Mouse (Mus musculus): ENCODE measurements around the gene 0610040J01Rik. TPM values are rescaled to one million over a fixed set of nuclear protein-coding genes. Genes with fewer than 3 reads are reported as not detected.

The 0610040J01Rik gene
- polyA plus RNA-seq (2012; ENCODE audit: insufficient read depth, insufficient read length, missing spikeins) = 0.91 and 0.93 TPM in 2 replicates

DNA sequence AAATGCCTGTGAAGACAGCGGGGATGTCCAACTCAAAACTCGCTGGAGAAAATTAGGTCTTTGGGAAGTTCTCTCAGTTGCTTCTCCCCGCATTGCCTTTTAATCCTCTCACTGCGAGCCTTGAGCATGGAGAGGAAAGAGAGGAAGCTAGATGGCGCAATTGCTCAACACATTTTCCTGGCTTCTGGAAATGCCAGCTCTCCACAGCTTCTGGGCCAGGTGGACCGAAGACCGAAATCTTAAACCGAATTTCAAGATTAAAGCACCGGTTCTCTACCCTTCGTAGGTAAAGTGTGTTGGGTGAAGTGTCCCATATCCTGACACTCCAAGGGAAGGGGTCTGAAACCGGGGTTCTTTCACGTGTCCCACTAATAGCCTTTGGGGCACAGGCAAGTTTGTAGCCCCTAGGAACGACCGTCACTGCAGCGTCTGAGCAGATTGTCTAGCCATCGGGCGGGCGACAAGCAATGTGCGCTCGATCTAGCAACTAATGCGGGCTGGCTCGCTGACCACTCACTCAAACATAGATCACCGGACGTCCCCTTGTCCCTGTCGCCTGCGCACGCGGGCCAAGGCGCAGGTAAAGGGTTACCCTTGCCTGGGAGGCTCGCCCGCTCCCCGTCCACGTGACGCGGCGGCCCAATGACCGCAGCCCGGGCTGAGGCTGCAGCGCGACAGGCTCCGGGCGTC lies at the start of gene 0610040J01Rik:
TSS of gene 0610040J01Rik (plus strand) at position 545 of the 690 bp plus-strand sequence.
- peak within 1 kb of the TSS; percentile 62 for H3K4me3 ChIP-seq (ENCODE audit: insufficient read depth, low read length)
- no peaks in the 10 kb centered on the region; the same call in 1 of the 2 replicates for H3K4me1 ChIP-seq (ENCODE audit: control insufficient read depth, insufficient read depth, low read length)
- H3K27ac ChIP-seq (ENCODE audit: insufficient read depth, low read depth, low read length) = no peak within 1 kb of the TSS
- TF ChIP-seq POLR2A (IDR thresholded peaks at IDR 0.05; ENCODE audit: borderline replicate concordance, low read depth, low read length) = no peak
- peak; percentile 73 for TF ChIP-seq CTCF (IDR thresholded peaks at IDR 0.05; ENCODE audit: low read depth, low read length)

DNA sequence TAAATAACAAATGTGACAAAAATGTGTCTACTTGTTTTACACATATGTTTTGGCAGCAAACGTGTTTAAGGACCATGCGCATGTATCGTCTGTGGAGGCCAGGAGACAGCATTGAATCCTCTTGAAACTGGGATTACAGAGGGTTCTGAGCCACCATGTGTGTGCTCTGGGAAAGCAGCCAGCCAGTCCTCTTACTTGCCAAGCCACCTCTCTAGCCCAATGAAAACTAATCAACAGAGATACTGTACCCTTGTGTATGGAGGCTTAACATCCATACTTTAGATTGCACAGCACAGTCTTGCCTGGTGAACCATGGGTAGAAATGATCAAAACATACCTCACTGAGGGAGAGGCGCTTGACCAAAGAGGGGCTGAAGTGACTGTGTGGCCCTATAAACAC lies 46.3 kb upstream of the 0610040J01Rik start:
- Histone ChIP-seq H3K4me3 (ENCODE audit: insufficient read depth, low read length) (no peak overlapping the region), H3K27ac (ENCODE audit: insufficient read depth, low read depth, low read length) (no peak overlapping the region), H3K4me1 (ENCODE audit: control insufficient read depth, insufficient read depth, low read length) (no peaks in the 10 kb centered on the region)
- TF ChIP-seq POLR2A (IDR thresholded peaks at IDR 0.05; ENCODE audit: borderline replicate concordance, low read depth, low read length) (no peak), CTCF (IDR thresholded peaks at IDR 0.05; ENCODE audit: low read depth, low read length) (no peak)

DNA sequence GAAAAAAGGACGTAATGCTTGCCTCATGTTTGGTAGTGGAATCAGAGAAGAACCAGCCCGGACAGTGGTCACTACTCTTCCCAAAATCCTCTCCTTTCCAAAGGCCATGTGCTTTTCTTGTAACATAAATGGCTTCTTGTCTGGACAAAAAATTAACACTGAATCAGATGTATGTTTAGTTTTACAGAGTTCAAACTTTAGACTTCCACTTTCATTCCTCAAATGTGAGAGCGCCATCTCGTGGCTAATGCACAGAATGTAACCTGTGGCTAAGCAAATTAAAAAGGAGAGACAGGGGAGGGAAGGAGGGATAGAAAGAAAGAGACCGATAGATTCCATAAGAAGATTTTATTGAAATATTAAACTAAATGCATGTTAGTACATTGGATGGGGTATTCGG lies 45.4 kb upstream of the 0610040J01Rik start:
- Histone ChIP-seq H3K27ac (ENCODE audit: insufficient read depth, low read depth, low read length) (no peak overlapping the region), H3K4me3 (ENCODE audit: insufficient read depth, low read length) (no peak overlapping the region), H3K4me1 (ENCODE audit: control insufficient read depth, insufficient read depth, low read length) (no peaks in the 10 kb centered on the region)
- no peak for TF ChIP-seq CTCF (IDR thresholded peaks at IDR 0.05; ENCODE audit: low read depth, low read length)
- TF ChIP-seq POLR2A (IDR thresholded peaks at IDR 0.05; ENCODE audit: borderline replicate concordance, low read depth, low read length) = no peak

- TF ChIP-seq POLR2A (IDR thresholded peaks at IDR 0.05; ENCODE audit: borderline replicate concordance, low read depth, low read length) = no peak
- TF ChIP-seq CTCF (IDR thresholded peaks at IDR 0.05; ENCODE audit: low read depth, low read length) = no peak
- Histone ChIP-seq H3K27ac (ENCODE audit: insufficient read depth, low read depth, low read length) (no peak overlapping the region), H3K4me3 (ENCODE audit: insufficient read depth, low read length) (no peak overlapping the region), H3K4me1 (ENCODE audit: control insufficient read depth, insufficient read depth, low read length) (no peaks in the 10 kb centered on the region)
These were observed 44.7 kb upstream of the 0610040J01Rik start for GRCm38 (mm10) chr5:63767464-63767863.

- Histone ChIP-seq H3K4me3 (ENCODE audit: insufficient read depth, low read length) (no peak overlapping the region), H3K4me1 (ENCODE audit: control insufficient read depth, insufficient read depth, low read length) (no peaks in the 10 kb centered on the region), H3K27ac (ENCODE audit: insufficient read depth, low read depth, low read length) (no peak overlapping the region)
- TF ChIP-seq POLR2A (IDR thresholded peaks at IDR 0.05; ENCODE audit: borderline replicate concordance, low read depth, low read length) (no peak), CTCF (IDR thresholded peaks at IDR 0.05; ENCODE audit: low read depth, low read length) (no peak)
These were observed 43.9 kb upstream of the 0610040J01Rik start for GRCm38 (mm10) chr5:63768220-63768619.

- no peak overlapping the region for H3K27ac ChIP-seq (ENCODE audit: insufficient read depth, low read depth, low read length)
- no peak overlapping the region for H3K4me3 ChIP-seq (ENCODE audit: insufficient read depth, low read length)
- no peak for TF ChIP-seq POLR2A (IDR thresholded peaks at IDR 0.05; ENCODE audit: borderline replicate concordance, low read depth, low read length)
- TF ChIP-seq CTCF (IDR thresholded peaks at IDR 0.05; ENCODE audit: low read depth, low read length) = no peak
- H3K4me1 ChIP-seq (ENCODE audit: control insufficient read depth, insufficient read depth, low read length) = no peaks in the 10 kb centered on the region
These were observed 39.2 kb upstream of the 0610040J01Rik start for GRCm38 (mm10) chr5:63772971-63773370.

DNA sequence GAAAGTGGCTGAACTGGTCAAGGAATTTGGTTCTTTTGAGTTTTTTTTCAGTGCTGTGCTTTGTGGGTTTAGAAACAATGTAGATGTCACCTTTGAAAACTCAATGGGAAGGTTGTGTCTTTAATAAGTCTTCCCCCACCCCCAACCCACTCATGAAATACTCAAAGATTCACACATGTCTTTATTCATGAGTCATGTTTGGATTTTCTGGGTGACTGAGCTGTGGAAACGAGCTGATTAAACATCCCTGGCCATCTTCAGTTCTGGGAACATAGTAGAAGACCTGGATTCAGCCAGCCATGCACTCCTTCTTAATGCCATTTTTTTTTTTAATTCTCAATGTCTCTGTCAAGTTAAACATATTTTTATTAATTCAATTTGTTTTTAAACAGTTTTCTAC lies 38.6 kb upstream of the 0610040J01Rik start:
- no peak overlapping the region for H3K27ac ChIP-seq (ENCODE audit: insufficient read depth, low read depth, low read length)
- TF ChIP-seq CTCF (IDR thresholded peaks at IDR 0.05; ENCODE audit: low read depth, low read length) (no peak), POLR2A (IDR thresholded peaks at IDR 0.05; ENCODE audit: borderline replicate concordance, low read depth, low read length) (no peak)

DNA sequence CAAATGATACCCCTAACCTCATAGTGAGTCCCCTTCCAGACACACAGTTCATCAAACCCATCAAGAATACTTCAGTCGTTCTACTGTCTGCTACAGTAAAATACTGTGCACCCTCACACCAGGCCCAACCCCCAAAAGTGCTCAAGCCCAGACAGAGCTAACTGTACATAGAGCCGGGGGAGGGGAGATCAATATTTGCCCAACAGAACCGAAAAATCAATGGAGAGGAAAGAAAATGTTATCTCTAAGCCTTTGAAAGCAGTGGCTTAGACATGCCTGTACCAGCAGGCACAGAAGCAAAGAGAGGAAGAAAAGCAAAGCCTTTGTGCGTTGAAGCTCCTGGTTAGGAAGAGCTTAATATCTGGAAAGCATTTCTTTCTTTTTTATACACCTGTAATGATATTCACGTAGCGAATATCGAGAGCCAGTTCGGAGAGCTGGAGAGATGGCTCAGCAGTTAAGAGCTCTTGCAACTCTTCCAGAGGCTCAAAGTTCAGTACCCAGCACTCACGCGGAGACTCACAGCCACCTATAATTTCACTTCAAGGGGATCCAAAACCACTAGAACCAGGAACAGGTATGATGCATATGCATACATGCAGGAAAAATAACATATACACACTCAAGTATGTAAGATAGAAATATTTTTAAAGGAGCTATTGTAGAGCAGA lies 23.9 kb upstream of the 0610040J01Rik start:
- Histone ChIP-seq H3K4me3 (ENCODE audit: insufficient read depth, low read length) (no peak overlapping the region), H3K27ac (ENCODE audit: insufficient read depth, low read depth, low read length) (no peak overlapping the region), H3K4me1 (ENCODE audit: control insufficient read depth, insufficient read depth, low read length) (no peaks in the 10 kb centered on the region)
- TF ChIP-seq POLR2A (IDR thresholded peaks at IDR 0.05; ENCODE audit: borderline replicate concordance, low read depth, low read length) = no peak
- TF ChIP-seq CTCF (IDR thresholded peaks at IDR 0.05; ENCODE audit: low read depth, low read length) = no peak

More for the DNA sequence above, 38.6 kb upstream of the 0610040J01Rik start:
- H3K4me1 ChIP-seq (ENCODE audit: control insufficient read depth, insufficient read depth, low read length) = no peaks in the 10 kb centered on the region
- no peak overlapping the region for H3K4me3 ChIP-seq (ENCODE audit: insufficient read depth, low read length)

- Histone ChIP-seq H3K4me1 (ENCODE audit: control insufficient read depth, insufficient read depth, low read length) (no peaks in the 10 kb centered on the region; the same call in 1 of the 2 replicates), H3K4me3 (ENCODE audit: insufficient read depth, low read length) (peak overlapping the region; percentile 62), H3K27ac (ENCODE audit: insufficient read depth, low read depth, low read length) (no peak overlapping the region)
- no peak for TF ChIP-seq POLR2A (IDR thresholded peaks at IDR 0.05; ENCODE audit: borderline replicate concordance, low read depth, low read length)
- TF ChIP-seq CTCF (IDR thresholded peaks at IDR 0.05; ENCODE audit: low read depth, low read length) = no peak
These were observed 324 bp downstream of the 0610040J01Rik start for GRCm38 (mm10) chr5:63812509-63812865.

- Histone ChIP-seq H3K27ac (ENCODE audit: insufficient read depth, low read depth, low read length) (no peak overlapping the region), H3K4me3 (ENCODE audit: insufficient read depth, low read length) (no peak overlapping the region), H3K4me1 (ENCODE audit: control insufficient read depth, insufficient read depth, low read length) (no peaks in the 10 kb centered on the region; the same call in 1 of the 2 replicates)
- TF ChIP-seq POLR2A (IDR thresholded peaks at IDR 0.05; ENCODE audit: borderline replicate concordance, low read depth, low read length) (no peak), CTCF (IDR thresholded peaks at IDR 0.05; ENCODE audit: low read depth, low read length) (no peak)
These were observed 4.5 kb downstream of the 0610040J01Rik start for GRCm38 (mm10) chr5:63816643-63817042.

Measured in bone marrow macrophage, adult 2 months (primary cell).